Mouse (Mus musculus) lung, adult 18-20 months (tissue): ENCODE measurements around the gene Tmem39b.
A peak's percentile ranks its signal among the peaks of the same experiment; 100 is the strongest.

Experiments
- DNase-seq, 2 experiments: peaks; one replicate each; pipeline ENCODE4 v3.0.0; 2022; ENCODE audit warnings: mixed read lengths in 2 of 2

Tmem39b gene

DNA sequence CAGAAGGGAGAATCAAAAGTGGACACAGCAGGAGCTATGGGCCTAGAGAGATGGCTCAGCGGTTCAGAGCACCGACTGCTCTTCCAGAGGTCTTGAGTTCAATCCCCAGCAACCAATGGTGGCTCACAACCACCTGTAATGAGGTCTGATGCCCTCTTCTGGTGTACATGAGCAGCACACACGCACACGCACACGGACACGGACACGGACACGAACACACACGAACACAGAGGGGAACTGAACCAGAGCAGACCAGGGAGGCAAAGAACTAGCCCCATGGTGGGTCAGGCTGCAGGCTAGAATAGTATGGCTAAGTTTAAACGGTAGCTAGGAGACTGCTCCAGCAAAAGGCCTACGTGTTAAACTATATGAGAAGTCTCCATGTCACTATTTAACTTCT is 14.8 kb downstream of the Tmem39b start:
- DNase-seq = no peak

DNA sequence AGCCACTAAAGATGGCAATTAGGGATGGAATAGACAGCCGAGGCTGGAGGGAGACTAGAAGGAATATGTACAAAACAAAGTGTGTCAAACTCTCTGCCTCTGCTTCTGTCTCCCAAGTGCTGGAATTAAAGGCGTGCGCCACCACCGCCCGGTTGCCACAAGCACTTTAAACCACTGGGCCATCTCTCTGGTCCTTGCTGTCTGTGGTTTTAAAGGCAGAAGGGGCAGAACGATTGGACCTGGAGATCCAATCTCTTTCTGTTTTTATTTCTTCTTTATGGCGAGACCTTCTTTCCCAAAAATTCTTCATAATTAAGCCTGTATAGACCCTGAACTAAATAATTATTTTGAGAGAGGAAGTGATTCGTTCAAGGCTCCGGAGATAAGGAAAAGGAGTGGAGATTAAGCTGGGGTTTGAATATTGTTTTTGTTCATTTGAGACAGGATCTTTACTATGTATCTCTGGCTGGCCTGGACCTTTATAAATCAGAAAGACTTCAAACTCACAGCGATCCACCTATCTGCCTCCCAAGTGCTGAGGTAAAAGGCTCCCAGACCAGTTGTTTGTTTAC is 23.7 kb downstream of the Tmem39b start:
- no peak for DNase-seq

DNA sequence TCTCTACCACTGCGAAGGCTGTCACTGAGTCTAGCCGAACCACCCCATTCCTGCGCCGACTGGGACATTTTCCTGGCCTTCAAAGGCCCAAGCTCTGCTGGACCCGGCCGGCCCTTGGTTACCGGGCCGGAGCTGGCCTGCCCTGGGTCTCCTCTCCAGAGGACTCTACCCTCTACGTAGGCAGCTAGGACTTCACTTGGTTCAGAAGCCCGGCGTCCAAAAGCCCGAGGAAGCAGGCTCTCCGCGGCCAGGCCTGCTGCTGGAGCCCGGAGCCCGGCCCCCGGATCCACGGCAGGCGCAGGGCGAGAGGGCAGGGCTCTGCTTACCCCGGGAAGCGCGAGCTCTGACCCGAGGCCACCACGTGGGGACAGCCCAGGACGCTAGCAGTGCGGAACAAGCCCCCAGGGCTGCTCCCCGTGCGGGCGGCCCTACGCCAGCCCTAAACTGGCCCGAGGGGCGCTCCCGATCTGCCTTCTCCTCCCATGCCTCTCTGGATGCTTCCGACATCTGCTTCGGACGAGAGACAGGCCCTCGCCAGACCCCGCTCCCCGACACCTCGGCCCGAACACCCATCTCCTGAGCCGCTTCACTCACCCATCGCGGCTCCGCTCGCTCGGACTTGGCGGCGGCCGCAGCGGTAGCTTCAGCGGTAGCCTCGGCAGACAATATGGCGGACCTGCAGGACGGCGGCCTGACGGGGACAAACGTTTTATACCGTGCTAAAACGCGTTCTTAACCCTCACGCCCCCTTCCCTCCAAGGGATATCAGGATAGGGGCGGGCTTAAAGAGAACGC is 24.4 kb downstream of the Tmem39b start, which contains the start of gene Kpna6:
Gene Kpna6 (minus strand): TSS at position 685 of the 795 bp plus-strand sequence.
- peak; percentile 90 to 91 for DNase-seq

DNA sequence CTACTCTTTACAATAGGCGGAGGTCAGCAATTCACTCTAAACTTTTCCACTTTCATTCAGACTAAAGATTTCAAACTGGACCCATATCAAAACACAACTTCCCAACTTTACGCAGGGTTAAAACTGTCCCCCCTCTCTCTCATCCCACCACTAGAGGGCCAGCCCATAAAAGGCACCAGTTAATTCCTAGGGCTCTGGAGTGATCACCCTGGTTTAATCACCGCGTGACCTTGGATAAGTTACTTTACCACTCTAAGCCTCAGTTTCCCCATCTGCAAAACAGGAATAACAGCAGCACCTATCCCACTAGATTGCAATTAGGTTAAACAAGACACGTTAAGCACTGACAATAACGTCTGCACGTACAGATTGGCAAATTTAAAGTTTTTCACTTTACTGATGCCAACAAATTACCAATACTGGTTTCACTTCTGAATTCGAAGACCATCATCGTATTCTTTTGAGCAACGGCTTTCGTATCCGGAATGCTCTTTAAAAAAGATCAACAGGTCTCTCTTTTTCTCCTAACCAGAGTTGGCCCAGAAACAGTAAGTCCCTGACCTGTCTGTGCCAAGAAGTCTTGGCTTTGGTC is 25.1 kb downstream of the Tmem39b start:
- peak; percentile 25 to 58 for DNase-seq

DNA sequence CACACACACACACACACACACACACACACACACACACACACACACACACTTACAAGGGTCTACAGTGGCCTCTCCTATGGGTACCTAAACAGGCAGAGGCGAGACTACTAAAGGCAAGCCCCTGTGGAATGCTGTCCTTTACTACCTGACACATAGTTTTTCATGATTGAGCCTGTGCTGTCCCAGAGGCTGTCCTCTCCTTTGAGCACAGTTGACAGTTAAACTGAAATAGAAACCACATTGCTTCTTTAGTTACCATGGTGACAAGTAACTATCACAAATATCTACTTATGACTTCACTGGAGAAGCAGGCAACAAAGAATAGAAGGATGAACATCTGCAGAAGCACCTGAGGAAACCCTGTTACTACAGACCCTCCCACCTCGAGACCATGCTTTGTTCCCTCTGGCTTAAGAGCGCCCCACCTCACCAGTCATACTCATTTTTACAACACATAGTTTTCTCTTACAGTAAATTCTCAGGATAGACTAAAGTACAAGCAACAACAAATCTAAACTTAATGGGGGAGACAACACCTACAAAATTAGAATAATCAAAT is 34.3 kb downstream of the Tmem39b start:
- no peak for DNase-seq

DNA sequence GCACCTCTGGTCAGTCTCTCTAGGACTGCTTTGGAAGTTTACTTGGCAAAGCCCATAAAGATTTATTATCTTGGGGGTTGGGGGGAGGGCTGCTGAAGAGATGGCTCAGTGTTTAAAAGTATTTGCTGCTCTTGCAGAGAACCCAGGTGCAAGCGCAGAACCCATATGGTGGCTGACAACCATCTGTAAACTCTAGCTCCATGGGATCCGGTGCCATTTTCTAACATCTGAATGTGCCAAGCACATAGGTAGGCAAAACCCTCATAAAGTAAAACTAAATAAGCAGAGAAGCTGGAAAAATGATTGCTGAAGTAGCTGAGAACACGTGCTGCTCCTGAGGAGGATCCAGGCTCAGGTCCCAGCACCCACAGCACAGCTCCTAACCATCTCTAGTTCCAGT is 35.1 kb downstream of the Tmem39b start:
- no peak for DNase-seq

DNA sequence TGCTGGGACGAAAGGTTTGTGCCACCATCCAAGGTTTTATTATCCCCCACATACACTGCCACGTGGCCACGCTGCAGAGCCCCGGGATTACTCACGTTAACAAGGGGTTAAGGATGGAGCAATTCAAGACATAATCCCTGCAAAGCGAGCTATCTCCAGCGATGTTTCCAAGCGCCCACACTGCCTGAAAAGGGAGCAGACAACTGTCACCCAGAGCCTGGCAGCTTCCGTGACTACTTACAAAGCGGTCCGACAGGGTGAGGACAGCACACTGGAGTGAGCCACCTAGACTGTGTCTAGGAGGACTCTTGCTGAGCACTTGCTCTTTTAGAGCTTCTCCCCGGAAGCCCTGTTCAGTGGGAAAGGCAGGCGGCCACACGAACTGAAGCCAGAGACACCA is 41.9 kb downstream of the Tmem39b start:
- DNase-seq = no peak

DNA sequence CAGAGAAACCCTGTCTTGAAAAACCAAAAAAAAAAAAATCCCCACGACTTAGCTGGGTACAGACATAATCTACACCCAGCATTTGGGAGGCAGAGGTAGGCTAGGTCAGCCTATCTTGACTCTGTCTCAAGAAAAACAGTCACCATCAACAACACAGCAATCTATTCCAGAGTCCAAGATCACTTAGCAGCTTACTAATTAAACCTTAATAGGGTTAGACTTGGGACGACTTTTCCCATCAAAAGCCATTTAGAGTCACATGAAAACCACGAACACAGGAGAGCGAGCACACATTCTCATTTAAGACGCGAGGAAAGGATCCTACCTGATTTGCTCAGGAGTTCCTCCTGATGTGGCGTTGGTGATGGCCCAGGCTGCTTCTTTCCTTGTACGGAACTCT is 46.3 kb downstream of the Tmem39b start:
- no peak for DNase-seq

DNA sequence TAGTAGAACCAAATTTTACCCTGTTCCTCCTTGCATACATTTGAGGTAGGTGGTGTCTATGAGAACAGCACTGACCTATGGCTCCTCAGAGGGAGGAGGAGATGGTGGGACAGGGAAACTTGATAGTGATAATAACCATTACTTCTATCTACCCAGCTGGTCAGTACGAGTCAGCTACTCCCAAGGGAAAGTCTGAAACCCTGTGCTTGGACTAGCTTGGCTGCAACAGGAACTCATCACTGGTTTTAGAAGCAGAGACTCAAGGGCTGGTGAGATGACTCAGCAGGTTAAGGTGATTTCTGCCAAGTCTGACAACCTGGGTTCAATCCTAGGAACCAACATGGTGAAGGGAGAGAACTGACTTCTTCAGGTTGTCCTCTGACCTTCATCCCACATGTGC is 48.0 kb downstream of the Tmem39b start:
- no peak for DNase-seq

DNA sequence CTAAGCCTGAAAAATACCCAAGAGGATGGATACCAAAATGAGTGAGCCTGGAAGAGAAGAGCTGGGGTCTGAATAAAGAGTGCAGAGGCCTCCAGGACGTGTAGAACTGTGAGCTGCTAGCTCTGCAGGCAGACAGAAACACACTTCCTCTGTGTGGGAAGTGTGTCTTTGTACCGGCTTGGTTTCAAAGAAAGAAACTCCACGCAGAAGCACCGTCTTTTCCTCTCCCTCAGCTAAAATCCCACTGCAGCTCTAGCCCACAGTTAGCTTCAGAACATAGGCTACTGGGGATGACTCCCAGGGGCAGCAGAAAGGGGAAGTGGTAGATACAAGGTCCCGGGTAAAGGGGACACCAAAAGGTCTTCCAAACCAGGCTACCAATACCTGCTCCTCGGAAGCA is 51.4 kb downstream of the Tmem39b start:
- DNase-seq = no peak

DNA sequence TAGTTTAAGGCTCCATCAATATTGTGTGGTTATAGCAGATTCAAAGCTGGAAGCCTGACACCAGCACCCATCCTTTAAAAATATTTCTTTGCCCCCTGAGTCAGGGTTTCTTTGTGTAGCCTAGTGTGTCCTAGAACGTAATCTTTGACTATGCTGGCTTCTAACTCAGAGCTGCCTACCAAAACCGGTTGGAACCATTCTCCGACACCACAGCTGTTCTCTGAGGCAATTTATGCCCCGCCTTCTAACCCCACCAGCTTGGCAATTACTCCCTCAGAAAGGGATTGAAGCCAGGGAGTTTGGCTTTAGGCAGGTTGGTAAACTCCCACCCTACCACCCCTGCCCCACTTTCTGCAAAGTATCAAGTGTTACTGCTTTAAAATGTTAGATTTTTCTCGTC is 54.9 kb downstream of the Tmem39b start:
- peak in 1 of 2 experiments; percentile 33 for DNase-seq

DNA sequence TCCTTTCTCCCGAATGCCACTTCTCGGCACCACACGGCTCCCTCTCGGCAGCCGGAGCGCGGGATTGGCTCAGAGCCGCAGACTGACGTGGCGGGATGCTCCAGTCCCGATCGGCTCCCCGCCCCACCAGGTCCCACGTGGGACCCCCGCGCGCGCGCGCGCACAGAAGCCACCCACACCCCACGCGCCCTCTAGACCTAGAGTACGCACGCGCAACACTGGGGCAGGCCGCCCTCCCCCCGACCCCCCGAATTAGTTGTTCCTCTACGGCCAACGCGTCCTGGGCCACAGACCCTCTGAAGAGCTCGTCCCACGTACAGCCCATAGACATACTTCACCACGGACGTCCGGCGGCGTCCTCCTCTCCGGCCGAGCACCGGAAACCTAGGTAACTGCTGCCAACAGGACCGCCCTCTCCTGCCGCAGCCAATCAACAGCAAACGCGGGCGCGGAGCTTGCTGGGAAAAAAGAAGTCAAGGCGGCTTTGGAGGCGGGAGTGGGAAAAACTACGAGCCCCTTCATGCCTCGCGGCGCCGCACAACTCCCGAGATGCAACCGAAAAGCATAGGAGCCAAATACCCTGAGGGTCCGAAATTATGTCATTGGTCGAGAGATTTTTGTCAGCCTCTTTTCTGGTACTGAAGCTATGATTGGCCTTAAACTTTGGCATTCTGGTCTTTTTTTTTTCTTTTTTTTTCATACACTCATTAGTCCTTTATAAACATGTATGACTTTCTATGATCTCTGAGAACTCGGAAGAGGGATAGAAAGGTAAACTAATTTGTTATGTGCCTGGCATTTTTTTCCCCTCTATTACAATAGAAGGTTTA is 55.8 kb downstream of the Tmem39b start, which contains the start of gene Txlna:
Gene Txlna (minus strand): TSS at position 428 of the 830 bp plus-strand sequence.
- peak; percentile 97 to 98 for DNase-seq

DNA sequence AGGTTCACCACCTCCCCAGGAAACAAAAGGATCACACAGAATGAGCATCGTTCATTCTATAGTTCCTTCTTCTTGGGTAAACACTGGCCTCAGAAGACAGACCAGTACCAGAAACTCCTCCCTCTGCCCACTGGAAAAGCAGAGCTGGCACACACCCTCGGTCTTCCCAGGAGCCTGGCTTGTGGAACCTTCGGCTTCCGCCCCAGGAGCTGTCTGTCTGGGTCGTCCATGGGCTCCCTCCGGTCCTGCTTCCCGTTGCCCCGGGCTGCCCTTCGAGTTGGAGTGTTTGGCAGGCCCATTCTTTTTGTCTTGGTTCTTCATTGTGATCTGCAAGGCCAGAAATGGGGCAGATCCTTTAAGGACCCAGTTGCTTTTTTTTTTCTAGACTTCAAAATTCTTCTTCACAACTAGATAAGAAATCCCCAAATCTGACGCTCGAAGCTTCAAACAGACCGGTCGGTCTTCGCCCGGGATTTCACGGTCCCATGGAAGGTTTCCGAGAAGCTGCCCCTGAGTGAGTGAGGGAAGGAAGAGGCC is 56.5 kb downstream of the Tmem39b start:
- DNase-seq = peak; percentile 51 to 56

DNA sequence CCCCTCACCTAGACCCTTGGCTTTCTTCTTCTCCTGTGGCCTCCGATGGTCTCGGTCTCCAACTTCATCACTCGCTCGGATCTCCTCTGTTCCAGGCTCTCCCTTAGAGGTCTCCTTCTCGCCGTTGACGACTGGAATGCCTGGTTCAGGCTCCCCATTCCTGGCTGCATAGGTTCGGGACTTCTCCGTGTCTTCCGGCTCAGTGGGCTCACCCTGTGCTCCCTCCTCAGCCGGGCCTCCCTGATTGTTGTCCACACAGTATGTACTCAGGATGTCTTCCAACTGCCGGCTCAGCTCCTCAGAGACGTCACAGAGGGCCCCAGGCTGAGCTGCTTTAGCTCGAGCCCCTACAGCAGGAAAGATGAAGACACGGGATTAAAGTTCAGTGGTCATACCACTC is 57.4 kb downstream of the Tmem39b start:
- DNase-seq = no peak

DNA sequence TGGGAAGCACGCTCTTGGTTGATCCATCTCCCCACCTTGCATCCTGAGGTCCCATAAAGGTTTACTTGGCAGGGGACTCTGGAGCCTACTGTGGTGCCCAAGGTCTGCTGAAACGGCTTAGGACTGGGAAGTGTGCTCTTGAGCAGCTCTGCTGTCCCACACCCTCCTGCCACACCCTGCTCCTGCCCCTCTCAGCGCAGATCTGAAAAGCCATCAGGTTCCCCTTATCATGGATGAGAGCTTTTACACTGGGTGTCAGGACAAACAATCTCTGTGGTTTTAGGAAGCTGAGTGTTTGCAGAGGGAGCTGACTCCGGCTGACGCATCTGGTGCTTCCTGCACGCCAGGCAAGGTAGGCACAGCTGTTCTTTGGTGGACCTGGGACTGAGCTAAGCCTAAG is 62.8 kb downstream of the Tmem39b start:
- no peak for DNase-seq

DNA sequence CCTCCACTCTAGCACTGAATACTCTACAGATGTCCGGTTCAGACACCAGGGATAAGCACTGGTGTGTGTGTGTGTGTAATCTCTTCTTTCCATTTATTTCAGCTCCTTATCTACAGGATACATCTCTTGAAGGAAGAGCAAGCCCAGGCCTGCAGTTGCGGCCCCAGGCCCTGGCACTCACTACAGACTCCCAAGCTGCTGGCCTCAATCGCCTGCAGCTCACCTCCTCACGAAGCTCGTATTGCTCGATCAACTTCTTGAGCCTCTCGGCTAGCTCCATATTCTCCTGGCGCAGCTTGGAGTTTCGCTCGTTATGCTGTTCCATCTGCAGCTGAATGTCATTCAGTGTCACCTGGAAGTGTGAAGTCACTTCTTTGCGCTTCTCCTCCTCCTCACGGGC is 64.8 kb downstream of the Tmem39b start:
- no peak for DNase-seq

DNA sequence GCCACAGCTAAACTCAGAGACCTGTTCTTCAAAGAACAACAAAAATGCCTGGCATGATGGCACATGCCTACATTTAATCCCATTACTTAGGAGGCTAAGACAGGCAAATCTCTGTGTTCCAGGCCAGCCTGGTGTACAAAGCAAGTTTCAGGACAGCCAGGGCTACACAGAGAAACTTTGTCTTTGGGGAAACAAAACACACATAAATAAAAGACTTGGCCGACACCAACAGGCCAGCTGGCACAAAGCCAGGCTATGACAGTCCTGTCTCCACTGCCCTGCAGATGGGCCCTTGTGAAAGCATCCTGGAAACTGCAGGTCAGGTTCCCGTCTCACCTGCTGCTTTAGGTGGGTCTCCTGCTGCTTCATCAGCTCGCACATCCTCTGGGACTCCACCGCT is 65.7 kb downstream of the Tmem39b start:
- DNase-seq = peak in 1 of 2 experiments; percentile 48
